Mouse (Mus musculus): ENCODE data around the gene Plb1. TPM values are rescaled to one million over a fixed set of nuclear protein-coding genes. Genes with fewer than 3 reads are reported as not detected.

Plb1 gene
- polyA plus RNA-seq, 1 experiment: 148 TPM

- Histone ChIP-seq H3K27ac (ENCODE audit: insufficient read depth, low read depth, low read length) (no peak overlapping the region), H3K27me3 (ENCODE audit: control insufficient read depth, insufficient read depth, low read length) (no peaks in the 10 kb centered on the region), H3K4me3 (ENCODE audit: low read depth, low read length) (no peak overlapping the region), H3K36me3 (ENCODE audit: control insufficient read depth, insufficient read depth, low read length) (no peaks in the 10 kb centered on the region), H3K4me1 (ENCODE audit: control insufficient read depth, insufficient read depth, insufficient read length, low read length) (no peaks in the 10 kb centered on the region)
- WGBS: 42% methylated on average over 3 of the region's 3 CpGs
- TF ChIP-seq CTCF (IDR thresholded peaks at IDR 0.05; ENCODE audit: extremely low read depth, insufficient read length, insufficient replicate concordance, low read depth, low read length): no peak
- TF ChIP-seq POLR2A (IDR thresholded peaks at IDR 0.05; ENCODE audit: low read depth, low read length): no peak
Measured at GRCm38 (mm10) chr5:32378546-32378945, 146.0 kb downstream of the Plb1 start.

DNA sequence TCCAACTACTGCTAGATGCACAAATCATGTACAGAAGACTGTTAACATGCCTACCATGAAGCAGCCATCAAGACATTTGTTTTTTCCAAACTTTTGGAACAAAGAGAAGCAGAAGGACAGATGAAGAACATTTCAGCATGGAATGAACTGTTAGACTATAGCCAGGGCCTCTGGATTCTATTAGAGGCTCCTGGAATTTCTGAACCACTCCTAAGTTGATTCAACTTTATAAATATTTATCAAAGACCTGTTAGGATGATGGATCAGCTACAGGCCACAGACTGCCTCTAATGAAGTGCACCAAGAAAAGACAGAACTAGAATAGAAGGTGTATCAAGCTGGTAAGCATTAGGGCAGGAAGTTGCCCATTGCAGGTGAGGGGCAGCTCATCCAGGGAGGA is 156.1 kb downstream of the Plb1 start:
- no peak for TF ChIP-seq CTCF (IDR thresholded peaks at IDR 0.05; ENCODE audit: extremely low read depth, insufficient read length, insufficient replicate concordance, low read depth, low read length)
- TF ChIP-seq POLR2A (IDR thresholded peaks at IDR 0.05; ENCODE audit: low read depth, low read length): no peak
- no peak overlapping the region for H3K27ac ChIP-seq (ENCODE audit: insufficient read depth, low read depth, low read length)
- H3K4me1 ChIP-seq (ENCODE audit: control insufficient read depth, insufficient read depth, insufficient read length, low read length): no peaks in the 10 kb centered on the region
- no peaks in the 10 kb centered on the region for H3K27me3 ChIP-seq (ENCODE audit: control insufficient read depth, insufficient read depth, low read length)
- H3K36me3 ChIP-seq (ENCODE audit: control insufficient read depth, insufficient read depth, low read length): no peaks in the 10 kb centered on the region
- no peak overlapping the region for H3K4me3 ChIP-seq (ENCODE audit: low read depth, low read length)

DNA sequence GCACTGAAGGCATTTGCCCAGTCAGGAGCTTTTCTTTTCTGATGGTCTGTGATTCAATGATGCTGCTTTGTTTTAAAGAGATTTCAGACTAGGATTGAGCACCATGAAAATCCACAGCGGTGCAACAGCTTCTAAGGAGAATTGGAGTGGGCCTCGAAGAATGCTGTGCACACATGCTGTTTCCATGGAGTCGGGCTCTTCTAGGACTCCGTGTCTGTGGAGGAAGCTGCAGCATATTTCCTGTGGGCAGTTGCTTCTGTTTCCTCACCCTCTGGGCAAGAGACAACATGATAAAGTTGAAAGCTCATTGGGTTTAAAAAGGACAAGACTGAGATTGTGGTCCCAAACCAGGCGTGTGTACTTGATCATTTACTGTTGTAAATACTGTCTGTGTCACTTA is 157.8 kb downstream of the Plb1 start:
- WGBS: 77% methylated on average over 5 of the region's 5 CpGs
- H3K36me3 ChIP-seq (ENCODE audit: control insufficient read depth, insufficient read depth, low read length): no peaks in the 10 kb centered on the region
- no peak overlapping the region for H3K4me3 ChIP-seq (ENCODE audit: low read depth, low read length)
- TF ChIP-seq POLR2A (IDR thresholded peaks at IDR 0.05; ENCODE audit: low read depth, low read length) (no peak), CTCF (IDR thresholded peaks at IDR 0.05; ENCODE audit: extremely low read depth, insufficient read length, insufficient replicate concordance, low read depth, low read length) (no peak)
- no peak overlapping the region for H3K27ac ChIP-seq (ENCODE audit: insufficient read depth, low read depth, low read length)
- H3K4me1 ChIP-seq (ENCODE audit: control insufficient read depth, insufficient read depth, insufficient read length, low read length): peaks cover 2% of the 10 kb centered on the region; the same call in 1 of the 2 replicates
- H3K27me3 ChIP-seq (ENCODE audit: control insufficient read depth, insufficient read depth, low read length): no peaks in the 10 kb centered on the region

DNA sequence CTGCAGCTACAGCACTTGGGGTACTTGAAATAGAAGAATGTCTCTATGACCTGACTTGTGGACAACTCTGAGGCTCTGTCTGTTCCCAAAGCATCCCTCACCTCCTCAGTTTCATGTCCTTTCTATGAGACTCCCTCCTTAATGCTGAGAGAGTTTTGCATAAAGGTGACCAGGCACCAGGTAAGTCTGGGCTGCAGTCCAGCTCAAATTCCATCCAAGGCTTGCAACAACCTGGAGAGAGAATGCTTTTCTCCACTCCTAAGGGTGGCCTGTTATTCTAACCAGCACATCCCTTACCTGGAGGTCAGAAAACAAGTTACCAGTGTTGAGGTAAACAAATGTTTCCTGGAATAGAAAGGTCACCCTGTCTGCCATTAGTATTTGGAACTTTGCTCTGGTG is 159.8 kb downstream of the Plb1 start:
- Histone ChIP-seq H3K4me1 (ENCODE audit: control insufficient read depth, insufficient read depth, insufficient read length, low read length) (peaks cover 2% of the 10 kb centered on the region; the same call in 1 of the 2 replicates), H3K27me3 (ENCODE audit: control insufficient read depth, insufficient read depth, low read length) (no peaks in the 10 kb centered on the region), H3K36me3 (ENCODE audit: control insufficient read depth, insufficient read depth, low read length) (no peaks in the 10 kb centered on the region), H3K27ac (ENCODE audit: insufficient read depth, low read depth, low read length) (no peak overlapping the region), H3K4me3 (ENCODE audit: low read depth, low read length) (no peak overlapping the region)
- TF ChIP-seq CTCF (IDR thresholded peaks at IDR 0.05; ENCODE audit: extremely low read depth, insufficient read length, insufficient replicate concordance, low read depth, low read length) (no peak), POLR2A (IDR thresholded peaks at IDR 0.05; ENCODE audit: low read depth, low read length) (no peak)

- WGBS: 87% methylated on average over 3 of the region's 3 CpGs
- no peak overlapping the region for H3K4me3 ChIP-seq (ENCODE audit: low read depth, low read length)
- H3K27ac ChIP-seq (ENCODE audit: insufficient read depth, low read depth, low read length): no peak overlapping the region
- H3K36me3 ChIP-seq (ENCODE audit: control insufficient read depth, insufficient read depth, low read length): no peaks in the 10 kb centered on the region
- peaks cover 2% of the 10 kb centered on the region; the same call in 1 of the 2 replicates for H3K4me1 ChIP-seq (ENCODE audit: control insufficient read depth, insufficient read depth, insufficient read length, low read length)
- TF ChIP-seq POLR2A (IDR thresholded peaks at IDR 0.05; ENCODE audit: low read depth, low read length) (no peak), CTCF (IDR thresholded peaks at IDR 0.05; ENCODE audit: extremely low read depth, insufficient read length, insufficient replicate concordance, low read depth, low read length) (no peak)
- no peaks in the 10 kb centered on the region for H3K27me3 ChIP-seq (ENCODE audit: control insufficient read depth, insufficient read depth, low read length)
Measured at GRCm38 (mm10) chr5:32394586-32394985, 162.1 kb downstream of the Plb1 start.

GRCm38 (mm10) chr5:32395101-32395892 is 162.8 kb downstream of the Plb1 start:
- Histone ChIP-seq H3K36me3 (ENCODE audit: control insufficient read depth, insufficient read depth, low read length) (no peaks in the 10 kb centered on the region), H3K27me3 (ENCODE audit: control insufficient read depth, insufficient read depth, low read length) (no peaks in the 10 kb centered on the region), H3K27ac (ENCODE audit: insufficient read depth, low read depth, low read length) (no peak overlapping the region), H3K4me1 (ENCODE audit: control insufficient read depth, insufficient read depth, insufficient read length, low read length) (peaks cover 4% of the 10 kb centered on the region; the same call in 1 of the 2 replicates), H3K4me3 (ENCODE audit: low read depth, low read length) (no peak overlapping the region)
- 59% methylated on average over 9 of the region's 9 CpGs for WGBS
- TF ChIP-seq POLR2A (IDR thresholded peaks at IDR 0.05; ENCODE audit: low read depth, low read length) (no peak), CTCF (IDR thresholded peaks at IDR 0.05; ENCODE audit: extremely low read depth, insufficient read length, insufficient replicate concordance, low read depth, low read length) (no peak)

GRCm38 (mm10) chr5:32397719-32398118 is 165.2 kb downstream of the Plb1 start:
- no peak overlapping the region for H3K4me3 ChIP-seq (ENCODE audit: low read depth, low read length)
- no peaks in the 10 kb centered on the region for H3K27me3 ChIP-seq (ENCODE audit: control insufficient read depth, insufficient read depth, low read length)
- H3K4me1 ChIP-seq (ENCODE audit: control insufficient read depth, insufficient read depth, insufficient read length, low read length): peaks cover 7% of the 10 kb centered on the region; the same call in 1 of the 2 replicates
- H3K36me3 ChIP-seq (ENCODE audit: control insufficient read depth, insufficient read depth, low read length): no peaks in the 10 kb centered on the region
- TF ChIP-seq CTCF (IDR thresholded peaks at IDR 0.05; ENCODE audit: extremely low read depth, insufficient read length, insufficient replicate concordance, low read depth, low read length): no peak
- TF ChIP-seq POLR2A (IDR thresholded peaks at IDR 0.05; ENCODE audit: low read depth, low read length): no peak
- H3K27ac ChIP-seq (ENCODE audit: insufficient read depth, low read depth, low read length): no peak overlapping the region
- 56% methylated on average over 3 of the region's 3 CpGs for WGBS

Measured in small intestine, adult 2 months (tissue).